Mouse (Mus musculus): ENCODE data around the gene Riox1.
"Not testable (repeated sequence)": the region's sequence is repeated elsewhere in the genome, so short reads cannot be mapped to it uniquely, and the experiment has no call there.

Gene Riox1

GRCm38 (mm10) chr12:83949776-83950492 is 474 bp upstream of the Riox1 start:
- DNase-seq (ENCODE audit: low spot score in 2 of 2): no peak

GRCm38 (mm10) chr12:83950840-83951701 is 663 bp downstream of the Riox1 start:
- DNase-seq (ENCODE audit: low spot score in 2 of 2): peak; percentile 16 to 23

GRCm38 (mm10) chr12:83951711-83952575 is 1.5 kb downstream of the Riox1 start:
- no peak for DNase-seq (ENCODE audit: low spot score in 2 of 2)

- DNase-seq (ENCODE audit: low spot score in 2 of 2): no peak
Observed at GRCm38 (mm10) chr12:83958278-83958677, 7.9 kb downstream of the Riox1 start.

- DNase-seq (ENCODE audit: low spot score in 2 of 2): no peak
Observed at GRCm38 (mm10) chr12:83965235-83965634, 14.8 kb downstream of the Riox1 start.

- no peak for DNase-seq (ENCODE audit: low spot score in 2 of 2)
Observed at GRCm38 (mm10) chr12:83972117-83972516, 21.7 kb downstream of the Riox1 start.

- no peak for DNase-seq (ENCODE audit: low spot score in 2 of 2)
Observed at GRCm38 (mm10) chr12:83978862-83979261, 28.5 kb downstream of the Riox1 start.

GRCm38 (mm10) chr12:83981615-83982014 is 31.2 kb downstream of the Riox1 start:
- DNase-seq (ENCODE audit: low spot score in 2 of 2): no peak

GRCm38 (mm10) chr12:83984752-83985151 is 34.3 kb downstream of the Riox1 start, which contains the start of gene Heatr4:
Gene Heatr4 (minus strand): TSS chr12:83984852.
- DNase-seq (ENCODE audit: low spot score in 2 of 2): no peak

GRCm38 (mm10) chr12:83987242-83987582 is 36.8 kb downstream of the Riox1 start:
- no peak for DNase-seq (ENCODE audit: low spot score in 2 of 2)

- peak; percentile 43 to 65 for DNase-seq (ENCODE audit: low spot score in 2 of 2)
Observed at GRCm38 (mm10) chr12:83987583-83988441, 37.4 kb downstream of the Riox1 start, which contains the start of gene Acot2. Gene Acot2 (plus strand): TSS chr12:83987861.

- DNase-seq (ENCODE audit: low spot score in 2 of 2): no peak
Observed at GRCm38 (mm10) chr12:83988483-83988882, 38.1 kb downstream of the Riox1 start.

- no peak for DNase-seq (ENCODE audit: low spot score in 2 of 2)
Observed at GRCm38 (mm10) chr12:83989378-83989777, 39.0 kb downstream of the Riox1 start.

- DNase-seq (ENCODE audit: low spot score in 2 of 2): no peak
Observed at GRCm38 (mm10) chr12:83997221-83997620, 46.8 kb downstream of the Riox1 start.

GRCm38 (mm10) chr12:83998341-83999107 is 48.1 kb downstream of the Riox1 start:
- DNase-seq (ENCODE audit: low spot score in 2 of 2): no peak

- not testable (repeated sequence) for DNase-seq (ENCODE audit: low spot score in 2 of 2)
Observed at GRCm38 (mm10) chr12:83999237-83999636, 48.8 kb downstream of the Riox1 start.

GRCm38 (mm10) chr12:84000418-84000817 is 50.0 kb downstream of the Riox1 start:
- no peak for DNase-seq (ENCODE audit: low spot score in 2 of 2)
